Mouse (Mus musculus) lung, embryonic 16.5 days (tissue): ENCODE measurements around the gene Adap2. TPM values are rescaled to one million over a fixed set of nuclear protein-coding genes. Genes with fewer than 3 reads are reported as not detected.

Experiments
- ATAC-seq: fragments of 200-750 bp; cut with Nextera tagmentation; 2 replicates; pipeline ENCODE4 v1.8.0; 2017; ENCODE audit warnings: low read depth, mild to moderate bottlenecking, moderate library complexity
- H3K27ac ChIP-seq: fragments of 300-500 bp; sonication (generic); 2 replicates; pipeline ENCODE4 v1.5.1; 2014; ENCODE audit warnings: mild to moderate bottlenecking, control low read depth, low read length
- H3K27me3 ChIP-seq: fragments of 300-500 bp; sonication (generic); 2 replicates; pipeline ENCODE4 v1.6.1; 2014; ENCODE audit warnings: low read depth, low read length, mixed read lengths; ENCODE audit not compliant: control insufficient read depth, insufficient read depth
- H3K36me3 ChIP-seq: fragments of 300-500 bp; sonication (generic); 2 replicates; pipeline ENCODE4 v1.6.1; 2014; ENCODE audit warnings: low read length; ENCODE audit not compliant: control insufficient read depth, insufficient read depth
- H3K4me1 ChIP-seq: fragments of 300-500 bp; sonication (generic); replicated peaks from 2 replicates; pipeline ENCODE4 v1.6.1; 2014; ENCODE audit warnings: low read length, mixed read lengths; ENCODE audit not compliant: control insufficient read depth, insufficient read depth
- H3K4me2 ChIP-seq: fragments of 300-500 bp; sonication (generic); 2 replicates; pipeline ENCODE4 v1.6.1; 2014; ENCODE audit warnings: low read depth, low read length, control low read depth
- H3K4me3 ChIP-seq: fragments of 300-500 bp; sonication (generic); 2 replicates; pipeline ENCODE4 v1.5.1; 2014; ENCODE audit warnings: mild to moderate bottlenecking, low read length, control low read depth
- H3K9ac ChIP-seq: fragments of 300-500 bp; sonication (generic); 2 replicates; pipeline ENCODE4 v1.6.1; 2014; ENCODE audit warnings: low read length, control low read depth
- H3K9me3 ChIP-seq: fragments of 300-500 bp; sonication (generic); 2 replicates; pipeline ENCODE4 v1.6.1; 2016; ENCODE audit warnings: low read length; ENCODE audit not compliant: control insufficient read depth
- WGBS: fragments of 180-500 bp; shearing (Covaris S2); extraction: QIAGEN DNeasy Blood & Tissue Kit; methylation state at CpG from one replicate; pipeline ENCODE4 v1.1.7; 2014; 5-methylcytosine and 5-hydroxymethylcytosine counted together
- polyA plus RNA-seq: library from polyadenylated mRNA; unstranded; fragments of >200 nt; fragmentation: Nextera tagmentation; extraction: Ambion mirVana; gene quantifications from 2 replicates; pipeline ENCODE4 v1.2.1, GENCODE M21; 2015

Gene Adap2
- polyA plus RNA-seq, 1 experiment from 2014 or later: 4.0 TPM

- WGBS: 30% methylated on average over 25 of the region's 25 CpGs
- H3K4me2 ChIP-seq: peak overlapping the region; percentile 74
- 0 out of 2 replicates have a peak, but pooled peaks cover 2% of the 10 kb centered on the region for H3K4me1 ChIP-seq
- no peak for ATAC-seq
- H3K36me3 ChIP-seq: no peaks in the 10 kb centered on the region
- H3K27me3 ChIP-seq: peaks cover 27% of the 10 kb centered on the region
- no peak overlapping the region for H3K27ac ChIP-seq
- H3K9ac ChIP-seq: peak overlapping the region; percentile 65
- no peaks in the 10 kb centered on the region for H3K9me3 ChIP-seq
- peak overlapping the region; percentile 62 for H3K4me3 ChIP-seq
Measured at GRCm38 (mm10) chr11:80154501-80154900, 596 bp downstream of the Adap2 start.

- no peak overlapping the region for H3K4me3 ChIP-seq
- WGBS: 79% methylated on average over 8 of the region's 8 CpGs
- H3K27me3 ChIP-seq: peaks cover 27% of the 10 kb centered on the region
- no peak overlapping the region for H3K27ac ChIP-seq
- 0 out of 2 replicates have a peak, but pooled peaks cover 2% of the 10 kb centered on the region for H3K4me1 ChIP-seq
- no peaks in the 10 kb centered on the region for H3K9me3 ChIP-seq
- H3K36me3 ChIP-seq: no peaks in the 10 kb centered on the region
- no peak overlapping the region for H3K9ac ChIP-seq
- no peak for ATAC-seq
- H3K4me2 ChIP-seq: no peak overlapping the region
Measured at GRCm38 (mm10) chr11:80155541-80155940, 1.6 kb downstream of the Adap2 start.

DNA sequence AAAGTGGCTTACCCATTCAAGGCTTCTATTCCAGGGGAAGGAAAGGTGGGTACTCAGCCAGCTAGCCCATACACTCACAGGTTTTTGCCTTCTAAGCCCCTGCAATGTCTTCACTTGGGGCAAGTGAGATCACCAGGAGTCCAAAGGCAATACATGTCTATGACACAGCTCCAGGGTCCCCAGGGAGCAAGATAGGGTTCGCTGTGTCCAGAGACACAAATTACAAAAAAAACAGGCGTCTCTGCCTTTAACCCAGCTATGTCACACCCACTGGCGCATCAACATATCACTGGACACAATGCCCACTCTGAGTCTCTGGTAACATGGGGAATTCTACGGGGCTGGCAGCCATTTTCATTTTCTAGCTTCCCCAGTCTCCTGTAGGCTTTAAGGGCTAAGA lies 2.1 kb downstream of the Adap2 start:
- no peak overlapping the region for H3K9ac ChIP-seq
- peaks cover 27% of the 10 kb centered on the region for H3K27me3 ChIP-seq
- 0 out of 2 replicates have a peak, but pooled peaks cover 2% of the 10 kb centered on the region for H3K4me1 ChIP-seq
- H3K27ac ChIP-seq: no peak overlapping the region
- no peak overlapping the region for H3K4me2 ChIP-seq
- ATAC-seq: no peak
- H3K4me3 ChIP-seq: no peak overlapping the region
- no peaks in the 10 kb centered on the region for H3K36me3 ChIP-seq
- 74% methylated on average over 4 of the region's 4 CpGs for WGBS
- H3K9me3 ChIP-seq: no peaks in the 10 kb centered on the region

DNA sequence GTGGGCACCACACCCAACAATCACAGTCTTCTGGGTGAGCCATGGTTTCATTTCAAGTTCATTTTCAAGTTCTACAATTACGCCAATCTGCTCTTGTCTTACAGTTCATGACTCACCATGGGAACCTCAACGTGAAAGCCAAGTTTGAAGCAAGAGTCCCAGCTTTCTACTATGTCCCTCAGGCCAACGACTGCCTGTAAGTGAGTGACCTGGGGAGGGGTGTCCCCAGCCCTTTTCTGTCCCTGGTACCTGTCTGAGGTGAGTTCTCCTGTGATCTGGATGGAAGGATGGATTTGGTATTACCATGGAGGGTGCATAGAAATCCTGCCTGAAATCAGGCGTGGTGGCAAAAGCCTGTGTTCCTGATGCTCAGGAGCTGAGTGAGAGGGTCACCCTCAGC lies 2.9 kb downstream of the Adap2 start:
- Histone ChIP-seq H3K36me3 (no peaks in the 10 kb centered on the region), H3K9me3 (no peaks in the 10 kb centered on the region), H3K9ac (no peak overlapping the region), H3K4me1 (0 out of 2 replicates have a peak, but pooled peaks cover 2% of the 10 kb centered on the region), H3K27ac (no peak overlapping the region), H3K27me3 (peaks cover 27% of the 10 kb centered on the region), H3K4me2 (no peak overlapping the region), H3K4me3 (no peak overlapping the region)
- WGBS: 73% methylated on average over 4 of the region's 4 CpGs
- no peak for ATAC-seq

GRCm38 (mm10) chr11:80159018-80159417 lies 5.1 kb downstream of the Adap2 start:
- Histone ChIP-seq H3K4me3 (no peak overlapping the region), H3K36me3 (no peaks in the 10 kb centered on the region), H3K4me1 (no peaks in the 10 kb centered on the region), H3K4me2 (no peak overlapping the region), H3K27me3 (peaks cover 19% of the 10 kb centered on the region), H3K9ac (no peak overlapping the region), H3K9me3 (no peaks in the 10 kb centered on the region), H3K27ac (no peak overlapping the region)
- ATAC-seq: no peak
- WGBS: 70% methylated on average over 7 of the region's 7 CpGs

DNA sequence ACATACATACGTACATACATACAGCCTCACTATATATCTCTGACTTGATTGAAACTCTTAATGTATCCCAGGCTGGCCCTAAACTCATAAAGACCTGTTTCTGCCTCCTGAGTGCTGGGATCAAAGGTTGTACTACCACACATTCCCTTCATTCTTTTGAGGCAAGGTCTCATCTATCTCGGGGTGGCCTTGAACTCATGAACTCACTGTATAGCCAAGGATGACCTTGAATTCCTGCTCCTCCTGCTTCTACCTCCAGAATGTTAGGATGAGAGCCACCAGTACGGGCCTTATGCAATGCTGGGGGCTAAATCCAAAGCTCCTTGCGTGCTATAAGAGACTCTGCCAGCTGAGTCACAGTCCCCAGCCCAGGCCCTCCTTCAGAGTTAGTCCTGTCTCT lies 7.1 kb downstream of the Adap2 start:
- H3K4me3 ChIP-seq: no peak overlapping the region
- H3K27me3 ChIP-seq: peaks cover under 1% of the 10 kb centered on the region; the same call in 1 of the 2 replicates
- ATAC-seq: no peak
- H3K36me3 ChIP-seq: no peaks in the 10 kb centered on the region
- H3K4me1 ChIP-seq: no peaks in the 10 kb centered on the region
- no peak overlapping the region for H3K4me2 ChIP-seq
- no peak overlapping the region for H3K9ac ChIP-seq
- no peaks in the 10 kb centered on the region for H3K9me3 ChIP-seq
- H3K27ac ChIP-seq: no peak overlapping the region
- 69% methylated on average over 4 of the region's 4 CpGs for WGBS

DNA sequence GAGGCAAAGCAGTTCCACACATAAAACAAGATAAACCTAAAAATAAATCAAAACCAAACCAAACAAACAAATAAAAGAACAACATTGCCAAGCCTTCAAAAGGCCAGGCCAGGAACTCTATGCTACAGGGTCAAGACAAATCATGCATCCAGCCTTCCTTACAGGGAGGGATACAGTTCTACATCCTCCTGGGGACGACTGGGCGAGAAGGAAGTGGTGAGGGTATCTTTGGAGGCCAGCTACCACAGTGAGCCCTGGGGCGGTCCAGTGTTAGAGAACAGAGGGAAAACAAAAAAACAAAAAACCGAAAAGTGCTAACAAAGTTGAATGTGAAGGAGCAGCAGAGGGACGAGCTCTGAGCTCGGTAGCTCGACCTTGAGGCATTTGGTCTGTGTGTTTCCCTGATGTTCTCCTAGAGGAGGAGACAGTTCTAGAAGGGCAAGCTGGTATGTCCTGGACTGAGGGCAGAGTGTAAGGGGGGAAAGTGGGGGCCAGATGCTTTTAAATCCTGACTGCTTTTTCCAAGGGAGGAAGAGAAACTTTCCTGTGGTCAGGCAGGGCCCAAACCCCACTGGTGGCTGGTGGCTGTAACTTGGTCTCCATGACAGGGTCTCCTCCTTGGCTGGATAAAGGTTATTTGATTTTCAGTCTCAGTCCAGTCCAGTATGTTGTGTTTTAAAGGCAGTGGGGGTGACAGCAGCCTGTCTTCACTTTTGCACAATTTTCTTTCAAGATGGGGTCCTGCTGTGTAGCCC lies 9.6 kb downstream of the Adap2 start:
- Histone ChIP-seq H3K27ac (no peak overlapping the region), H3K4me3 (no peak overlapping the region), H3K27me3 (no peaks in the 10 kb centered on the region), H3K4me1 (no peaks in the 10 kb centered on the region), H3K36me3 (no peaks in the 10 kb centered on the region), H3K4me2 (no peak overlapping the region), H3K9me3 (no peaks in the 10 kb centered on the region), H3K9ac (no peak overlapping the region)
- 70% methylated on average over 7 of the region's 7 CpGs for WGBS
- ATAC-seq: no peak

GRCm38 (mm10) chr11:80164224-80164623 lies 10.3 kb downstream of the Adap2 start:
- Histone ChIP-seq H3K4me1 (no peaks in the 10 kb centered on the region), H3K9me3 (no peaks in the 10 kb centered on the region), H3K4me3 (no peak overlapping the region), H3K36me3 (no peaks in the 10 kb centered on the region), H3K9ac (no peak overlapping the region), H3K27me3 (no peaks in the 10 kb centered on the region), H3K27ac (no peak overlapping the region), H3K4me2 (no peak overlapping the region)
- ATAC-seq: no peak
- WGBS: 64% methylated on average over 2 of the region's 2 CpGs

DNA sequence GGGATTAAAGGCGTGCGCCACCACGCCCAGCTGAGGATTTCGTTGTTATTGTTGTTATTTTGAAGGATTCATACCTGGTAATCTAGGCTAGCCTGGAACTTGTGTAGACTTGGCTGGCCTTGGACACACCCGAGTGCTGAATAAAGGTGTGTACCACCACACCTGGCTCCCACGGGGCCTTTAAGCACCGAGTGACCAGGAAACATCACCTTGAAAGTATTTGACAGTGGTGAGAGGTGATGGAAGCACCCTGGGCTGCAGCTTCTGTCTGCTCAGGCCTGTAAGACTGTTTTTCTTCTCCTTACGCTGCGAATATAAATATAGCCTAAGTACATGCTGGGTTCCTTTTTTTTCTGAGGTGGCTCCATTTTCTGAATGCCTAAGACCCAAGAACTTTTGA lies 14.2 kb downstream of the Adap2 start:
- WGBS: 86% methylated on average over 9 of the region's 9 CpGs
- no peaks in the 10 kb centered on the region for H3K36me3 ChIP-seq
- H3K4me3 ChIP-seq: no peak overlapping the region
- no peaks in the 10 kb centered on the region for H3K9me3 ChIP-seq
- no peak overlapping the region for H3K9ac ChIP-seq
- H3K27me3 ChIP-seq: no peaks in the 10 kb centered on the region
- no peaks in the 10 kb centered on the region for H3K4me1 ChIP-seq
- H3K4me2 ChIP-seq: no peak overlapping the region
- no peak overlapping the region for H3K27ac ChIP-seq
- no peak for ATAC-seq
